Mouse (Mus musculus) heart, embryonic 16.5 days (tissue): ENCODE results near the gene Med18. TPM values are rescaled to one million over a fixed set of nuclear protein-coding genes. Genes with fewer than 3 reads are reported as not detected.

Experiments
- ATAC-seq: fragments of 200-750 bp; cut with Nextera tagmentation; replicated peaks from 2 replicates; pipeline ENCODE4 v1.8.0; 2017; ENCODE audit warnings: moderate number of reproducible peaks; ENCODE audit not compliant: insufficient read depth, low FRiP score; ENCODE audit errors: extremely low read depth
- H3K27ac ChIP-seq: fragments of 300-500 bp; sonication (generic); 2 replicates; pipeline ENCODE4 v1.5.1; 2014; ENCODE audit warnings: mild to moderate bottlenecking, low read length, control low read depth, moderate library complexity
- H3K27me3 ChIP-seq: fragments of 300-500 bp; sonication (generic); 2 replicates; pipeline ENCODE4 v1.6.1; 2014; ENCODE audit warnings: low read length, mixed read lengths; ENCODE audit not compliant: control insufficient read depth, insufficient read depth
- H3K36me3 ChIP-seq: fragments of 300-500 bp; sonication (generic); 2 replicates; pipeline ENCODE4 v1.6.1; 2014; ENCODE audit not compliant: control insufficient read depth, insufficient read depth
- H3K4me1 ChIP-seq: fragments of 300-500 bp; sonication (generic); 2 replicates; pipeline ENCODE4 v1.6.1; 2014; ENCODE audit warnings: low read length, mixed read lengths; ENCODE audit not compliant: control insufficient read depth, insufficient read depth
- H3K4me2 ChIP-seq: fragments of 300-500 bp; sonication (generic); 2 replicates; pipeline ENCODE4 v1.6.1; 2014; ENCODE audit warnings: low read depth, mild to moderate bottlenecking, control low read depth, low read length
- H3K4me3 ChIP-seq: fragments of 300-500 bp; sonication (generic); 2 replicates; pipeline ENCODE4 v1.5.1; 2014; ENCODE audit warnings: mild to moderate bottlenecking, control low read depth, low read length
- H3K9ac ChIP-seq: fragments of 300-500 bp; sonication (generic); 2 replicates; pipeline ENCODE4 v1.6.1; 2014; ENCODE audit warnings: low read length, control low read depth
- H3K9me3 ChIP-seq: fragments of 300-500 bp; sonication (generic); replicated peaks from 2 replicates; pipeline ENCODE4 v1.6.1; 2016; ENCODE audit warnings: low read length; ENCODE audit not compliant: control insufficient read depth
- WGBS: fragments of 180-500 bp; shearing (Covaris S2); extraction: QIAGEN DNeasy Blood & Tissue Kit; methylation state at CpG from one replicate; pipeline ENCODE4 v1.1.7; 2014; 5-methylcytosine and 5-hydroxymethylcytosine counted together
- polyA plus RNA-seq: library from polyadenylated mRNA; unstranded; fragments of >200 nt; fragmentation: Nextera tagmentation; extraction: Ambion mirVana; gene quantifications from 2 replicates; pipeline ENCODE4 v1.2.1, GENCODE M21; 2015

Gene Med18
- polyA plus RNA-seq, 1 experiment from 2014 or later = 15.9 TPM

DNA sequence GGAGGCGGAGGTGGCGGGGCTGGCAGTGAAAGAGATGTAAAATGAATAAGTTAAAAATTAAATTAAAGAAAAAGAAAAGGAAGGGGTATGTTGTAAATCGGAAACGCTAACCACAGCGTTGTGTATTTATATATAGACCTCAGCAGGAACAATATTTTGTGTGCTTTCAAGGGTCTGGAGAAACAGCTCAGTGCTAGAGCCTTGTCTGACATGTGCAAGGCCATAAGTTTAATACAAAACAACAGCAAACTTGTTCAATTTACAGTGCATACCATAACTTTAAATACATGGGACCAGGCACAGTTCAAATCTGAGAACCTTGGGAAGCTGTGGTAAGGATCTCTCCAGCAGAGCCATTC lies 513 bp upstream of the Med18 start:
- peaks cover 16% of the 10 kb centered on the region for H3K36me3 ChIP-seq
- peak overlapping the region; percentile 72 for H3K4me2 ChIP-seq
- H3K27me3 ChIP-seq = no peaks in the 10 kb centered on the region
- H3K4me1 ChIP-seq = peaks cover 6% of the 10 kb centered on the region
- WGBS = 2% methylated on average over 5 of the region's 5 CpGs
- H3K9me3 ChIP-seq = no peaks in the 10 kb centered on the region
- peak overlapping the region; percentile 75 for H3K4me3 ChIP-seq
- no peak for ATAC-seq
- H3K9ac ChIP-seq = peak overlapping the region; percentile 76
- peak overlapping the region; percentile 53 for H3K27ac ChIP-seq

DNA sequence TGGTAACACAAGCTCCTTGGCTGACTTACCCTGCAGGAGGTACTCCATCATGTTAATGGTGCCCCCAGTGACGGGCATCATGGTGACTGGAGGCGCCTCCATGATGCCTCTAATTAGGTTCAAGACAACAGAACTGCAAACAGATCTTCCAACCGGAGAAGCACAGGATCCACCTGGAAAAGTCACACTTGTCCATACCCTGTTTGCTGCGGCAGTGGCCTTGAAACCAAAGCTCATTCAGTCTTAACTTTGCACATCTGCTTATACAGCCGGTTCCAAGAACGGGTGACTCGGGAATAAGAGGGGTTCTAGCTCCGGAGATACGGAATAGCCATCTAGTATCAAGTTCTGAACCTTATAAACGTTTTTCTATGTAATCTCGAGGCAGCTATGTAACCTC lies 885 bp downstream of the Med18 start:
- ATAC-seq = no peak
- H3K27ac ChIP-seq = no peak overlapping the region
- H3K27me3 ChIP-seq = no peaks in the 10 kb centered on the region
- H3K36me3 ChIP-seq = peaks cover 20% of the 10 kb centered on the region
- H3K9me3 ChIP-seq = no peaks in the 10 kb centered on the region
- H3K9ac ChIP-seq = peak overlapping the region; percentile 76
- peaks cover 6% of the 10 kb centered on the region for H3K4me1 ChIP-seq
- peak overlapping the region; percentile 72 for H3K4me2 ChIP-seq
- 11% methylated on average over 11 of the region's 11 CpGs for WGBS
- H3K4me3 ChIP-seq = peak overlapping the region; percentile 75

DNA sequence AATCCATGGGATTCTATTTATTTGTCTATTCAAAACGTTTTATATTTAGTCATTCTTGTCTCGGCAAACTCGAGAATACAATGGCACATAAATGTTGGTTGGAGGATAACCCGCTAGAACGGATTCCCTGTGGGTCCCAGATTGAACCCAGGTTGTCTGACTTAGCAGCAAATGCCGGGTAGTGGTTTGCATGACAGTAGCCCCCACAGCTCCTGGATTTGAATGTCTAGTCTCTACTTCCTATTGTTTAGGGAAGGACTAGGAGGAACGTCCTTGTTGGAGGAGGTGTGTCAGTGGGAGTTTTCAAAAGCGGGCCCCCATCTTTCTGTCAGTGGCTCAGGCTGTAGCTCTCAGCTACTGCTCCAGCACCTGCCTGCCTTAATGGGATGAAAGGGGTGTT lies 3.5 kb downstream of the Med18 start:
- Histone ChIP-seq H3K9me3 (no peaks in the 10 kb centered on the region), H3K36me3 (peaks cover 23% of the 10 kb centered on the region), H3K27me3 (no peaks in the 10 kb centered on the region), H3K27ac (no peak overlapping the region), H3K4me2 (no peak overlapping the region), H3K4me3 (no peak overlapping the region), H3K4me1 (peaks cover 6% of the 10 kb centered on the region), H3K9ac (no peak overlapping the region)
- no peak for ATAC-seq
- WGBS = 85% methylated on average over 8 of the region's 8 CpGs

DNA sequence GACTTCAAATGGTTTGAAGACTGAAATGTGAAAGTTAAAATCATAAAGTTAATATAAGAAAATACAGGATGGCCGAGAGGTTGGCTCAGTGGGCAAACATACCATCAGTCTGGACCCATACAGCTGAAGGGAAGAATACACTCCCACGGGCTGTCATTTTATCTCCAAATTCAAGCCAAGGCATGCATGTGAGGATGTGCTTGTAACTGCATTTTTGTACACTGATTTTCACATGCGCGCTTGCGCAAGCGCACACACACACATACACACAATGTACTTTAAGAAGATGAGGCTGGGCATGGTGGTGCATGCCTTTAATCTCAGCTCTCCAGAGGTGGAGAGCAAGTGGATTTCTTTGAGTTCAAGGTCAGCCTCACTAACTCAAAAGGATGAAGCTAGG lies 8.2 kb downstream of the Med18 start:
- Histone ChIP-seq H3K4me2 (no peak overlapping the region), H3K4me1 (no peaks in the 10 kb centered on the region), H3K36me3 (peaks cover 19% of the 10 kb centered on the region), H3K9me3 (no peaks in the 10 kb centered on the region), H3K27ac (no peak overlapping the region), H3K4me3 (no peak overlapping the region), H3K27me3 (no peaks in the 10 kb centered on the region), H3K9ac (no peak overlapping the region)
- 90% methylated on average over 6 of the region's 6 CpGs for WGBS
- ATAC-seq = no peak

DNA sequence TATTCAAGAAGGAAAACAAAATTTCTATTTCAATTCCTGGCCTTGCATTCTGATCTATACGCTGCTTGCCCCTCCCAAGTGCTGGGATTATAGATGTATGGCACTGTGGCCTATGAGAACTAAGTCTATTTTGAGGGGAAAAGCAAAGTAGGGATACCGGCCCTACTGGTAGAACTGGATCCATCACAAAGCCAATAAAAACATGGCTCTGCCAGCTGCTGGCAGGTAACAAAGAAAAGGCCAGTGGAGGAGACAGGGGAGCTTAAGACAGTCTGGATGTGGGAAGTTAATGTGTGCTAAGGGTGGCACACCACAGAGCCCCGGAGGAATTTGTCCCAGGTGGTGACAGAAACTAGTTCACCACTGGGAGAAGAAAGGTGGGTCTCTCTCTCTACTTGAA lies 8.6 kb downstream of the Med18 start:
- no peak overlapping the region for H3K4me2 ChIP-seq
- no peak overlapping the region for H3K9ac ChIP-seq
- WGBS = 71% methylated on average over 3 of the region's 3 CpGs
- no peak for ATAC-seq
- no peaks in the 10 kb centered on the region for H3K27me3 ChIP-seq
- H3K9me3 ChIP-seq = no peaks in the 10 kb centered on the region
- H3K27ac ChIP-seq = no peak overlapping the region
- H3K4me1 ChIP-seq = no peaks in the 10 kb centered on the region
- H3K4me3 ChIP-seq = no peak overlapping the region
- peaks cover 16% of the 10 kb centered on the region for H3K36me3 ChIP-seq

DNA sequence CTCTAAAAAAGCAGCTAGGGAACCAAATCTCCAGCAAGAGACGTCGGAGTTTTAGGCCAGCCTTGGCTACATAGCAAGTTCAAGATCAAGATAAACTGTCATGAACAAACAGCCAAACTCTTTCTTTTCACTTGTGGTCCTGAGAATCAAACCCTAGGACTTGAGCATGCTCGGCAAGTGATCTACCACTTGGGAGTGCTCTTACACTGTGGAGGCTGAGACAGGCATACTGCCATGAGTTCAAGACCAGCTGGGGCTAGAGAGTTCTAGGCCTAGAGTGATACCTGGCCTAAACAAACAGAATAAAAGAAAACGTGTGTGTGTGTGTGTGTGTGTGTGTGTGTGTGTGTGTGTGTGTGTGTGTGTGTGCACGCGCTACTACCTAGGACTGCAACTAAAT lies 9.5 kb downstream of the Med18 start:
- ATAC-seq = no peak
- no peak overlapping the region for H3K4me3 ChIP-seq
- WGBS = 85% methylated on average over 6 of the region's 6 CpGs
- H3K9me3 ChIP-seq = no peaks in the 10 kb centered on the region
- H3K4me2 ChIP-seq = no peak overlapping the region
- H3K27ac ChIP-seq = no peak overlapping the region
- H3K9ac ChIP-seq = no peak overlapping the region
- no peaks in the 10 kb centered on the region for H3K27me3 ChIP-seq
- peaks cover 7% of the 10 kb centered on the region for H3K36me3 ChIP-seq
- no peaks in the 10 kb centered on the region for H3K4me1 ChIP-seq

DNA sequence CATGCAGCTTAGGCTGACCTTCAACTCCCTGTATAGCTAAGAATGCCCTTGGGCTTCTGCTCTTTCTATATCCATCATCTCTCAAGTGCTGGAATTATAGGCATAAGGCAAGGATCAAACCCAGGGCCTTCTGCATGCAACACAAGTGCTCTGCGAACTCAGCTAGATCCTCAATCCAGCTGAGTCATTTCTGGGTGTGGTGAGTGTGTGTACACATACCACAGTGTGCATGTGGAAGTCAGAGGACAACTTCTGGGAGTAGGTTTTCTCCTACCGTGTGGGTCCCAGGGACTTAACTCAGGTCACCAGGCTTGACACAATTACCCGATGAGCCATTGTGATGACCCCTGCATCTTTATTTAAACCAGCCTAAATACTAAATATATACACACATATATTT lies 13.9 kb downstream of the Med18 start:
- Histone ChIP-seq H3K36me3 (no peaks in the 10 kb centered on the region), H3K27me3 (no peaks in the 10 kb centered on the region), H3K4me2 (no peak overlapping the region), H3K27ac (no peak overlapping the region), H3K9ac (no peak overlapping the region), H3K4me3 (no peak overlapping the region), H3K9me3 (no peaks in the 10 kb centered on the region), H3K4me1 (no peaks in the 10 kb centered on the region)
- 80% methylated on average over 3 of the region's 3 CpGs for WGBS
- no peak for ATAC-seq

DNA sequence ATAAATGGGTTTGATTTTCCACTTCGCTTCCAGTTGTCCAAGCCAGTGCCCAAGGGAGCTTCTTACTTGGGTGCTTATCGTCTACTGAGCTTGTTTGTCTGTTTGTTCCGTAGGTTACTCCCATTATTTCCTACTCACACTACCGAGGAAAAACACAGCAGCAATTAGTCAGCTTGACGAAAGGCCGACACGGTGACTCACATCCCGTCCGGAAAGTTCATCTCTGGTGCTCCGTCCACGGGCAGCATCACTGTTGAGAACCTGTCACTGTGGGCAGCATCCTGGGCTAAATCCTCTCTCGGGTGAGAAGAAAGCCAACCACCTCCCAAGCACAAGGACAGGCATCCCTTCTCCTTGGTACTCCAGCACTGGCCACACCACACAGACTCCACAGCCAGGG lies 17.6 kb downstream of the Med18 start:
- no peaks in the 10 kb centered on the region for H3K36me3 ChIP-seq
- H3K4me1 ChIP-seq = no peaks in the 10 kb centered on the region
- ATAC-seq = no peak
- H3K9ac ChIP-seq = no peak overlapping the region
- no peak overlapping the region for H3K4me3 ChIP-seq
- peaks cover 4% of the 10 kb centered on the region for H3K9me3 ChIP-seq
- H3K27ac ChIP-seq = no peak overlapping the region
- no peaks in the 10 kb centered on the region for H3K27me3 ChIP-seq
- 58% methylated on average over 12 of the region's 12 CpGs for WGBS
- no peak overlapping the region for H3K4me2 ChIP-seq

DNA sequence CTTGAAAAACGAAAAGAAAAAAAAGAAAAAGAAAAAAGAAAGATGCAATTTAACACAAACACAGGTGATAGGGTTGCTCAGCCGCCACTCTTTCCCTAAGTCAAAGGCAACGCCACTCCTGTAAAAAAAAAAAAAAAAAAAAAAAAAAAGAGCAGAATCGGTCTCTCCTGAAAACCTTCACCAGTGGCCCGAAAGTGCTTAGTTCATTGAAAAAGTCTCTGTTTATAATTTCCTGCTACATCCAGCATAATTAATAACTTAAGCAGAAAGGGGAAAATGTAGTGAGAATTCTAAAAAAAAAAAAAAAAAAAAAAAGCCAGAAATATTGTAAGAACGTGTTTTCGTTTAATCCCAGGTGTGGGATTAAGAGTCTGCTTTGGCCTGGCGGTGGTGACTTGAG lies 19.2 kb downstream of the Med18 start:
- Histone ChIP-seq H3K9ac (no peak overlapping the region), H3K9me3 (peaks cover 4% of the 10 kb centered on the region), H3K4me1 (no peaks in the 10 kb centered on the region), H3K36me3 (no peaks in the 10 kb centered on the region), H3K4me2 (no peak overlapping the region), H3K27ac (no peak overlapping the region), H3K4me3 (no peak overlapping the region), H3K27me3 (no peaks in the 10 kb centered on the region)
- WGBS = 76% methylated on average over 8 of the region's 8 CpGs
- no peak for ATAC-seq

DNA sequence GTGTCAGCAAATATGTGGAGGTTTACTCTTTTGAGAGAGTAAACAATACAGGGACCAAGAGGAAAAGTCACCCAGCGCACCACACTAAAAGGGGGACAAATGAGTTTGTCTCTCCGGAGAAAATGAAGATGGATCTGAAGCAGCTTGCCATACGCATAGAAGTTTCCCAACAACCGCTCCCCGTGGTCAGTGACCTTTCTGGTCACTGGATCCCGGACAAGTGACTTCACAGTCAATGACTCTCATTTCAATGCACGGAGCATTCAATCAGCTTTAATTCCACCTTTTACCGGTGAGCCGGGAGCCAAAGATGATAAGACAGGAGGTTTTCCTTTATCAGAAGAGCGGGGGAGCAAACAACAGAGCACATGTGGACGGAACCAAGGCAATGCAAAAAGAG lies 25.9 kb downstream of the Med18 start:
- 48% methylated on average over 11 of the region's 11 CpGs for WGBS
- Histone ChIP-seq H3K27me3 (no peaks in the 10 kb centered on the region), H3K9me3 (no peaks in the 10 kb centered on the region; the same call in 1 of the 2 replicates), H3K36me3 (no peaks in the 10 kb centered on the region), H3K27ac (no peak overlapping the region), H3K4me3 (no peak overlapping the region), H3K4me1 (peaks cover 2% of the 10 kb centered on the region; the same call in 1 of the 2 replicates), H3K4me2 (no peak overlapping the region), H3K9ac (no peak overlapping the region)
- no peak for ATAC-seq
